Mouse (Mus musculus) neural tube, embryonic 12.5 days (tissue): Measurements from ENCODE around the gene Vwa8. TPM values are rescaled to one million over a fixed set of nuclear protein-coding genes. Genes with fewer than 3 reads are reported as not detected.
A peak's percentile ranks its signal among the peaks of the same experiment; 100 is the strongest.

ENCODE experiments used
- ATAC-seq: fragments of 200-750 bp; cut with Nextera tagmentation; 2 replicates; pipeline ENCODE4 v1.8.0; 2017; ENCODE audit warnings: low read depth, mild to moderate bottlenecking, moderate TSS enrichment, moderate library complexity; ENCODE audit not compliant: low FRiP score
- H3K27ac ChIP-seq: fragments of 300-500 bp; sonication (generic); 2 replicates; pipeline ENCODE4 v1.5.1; 2016
- H3K27me3 ChIP-seq: fragments of 300-500 bp; sonication (generic); replicated peaks from 2 replicates; pipeline ENCODE4 v1.6.1; 2016; ENCODE audit warnings: mild to moderate bottlenecking
- H3K36me3 ChIP-seq: fragments of 300-500 bp; sonication (generic); 2 replicates; pipeline ENCODE4 v1.6.1; 2016; ENCODE audit warnings: mild to moderate bottlenecking
- H3K4me1 ChIP-seq: fragments of 300-500 bp; sonication (generic); 2 replicates; pipeline ENCODE4 v1.6.1; 2016
- H3K4me2 ChIP-seq: fragments of 300-500 bp; sonication (generic); replicated peaks from 2 replicates; pipeline ENCODE4 v1.6.1; 2016; ENCODE audit warnings: mild to moderate bottlenecking
- H3K4me3 ChIP-seq: fragments of 300-500 bp; sonication (generic); 2 replicates; pipeline ENCODE4 v1.5.1; 2016
- H3K9ac ChIP-seq: fragments of 300-500 bp; sonication (generic); 2 replicates; pipeline ENCODE4 v1.6.1; 2016; ENCODE audit warnings: mild to moderate bottlenecking
- H3K9me3 ChIP-seq: fragments of 300-500 bp; sonication (generic); 2 replicates; pipeline ENCODE4 v1.6.1; 2016; ENCODE audit warnings: mild to moderate bottlenecking
- WGBS: fragments of 180-500 bp; shearing (Covaris S2); methylation state at CpG from one replicate; pipeline ENCODE4 v1.1.7; 2016; 5-methylcytosine and 5-hydroxymethylcytosine counted together
- polyA plus RNA-seq: library from polyadenylated mRNA; unstranded; fragments of >200 nt; fragmentation: Nextera tagmentation; extraction: Ambion mirVana; gene quantifications from 2 replicates; pipeline ENCODE4 v1.2.1, GENCODE M21; 2016

Gene Vwa8
- polyA plus RNA-seq, 1 experiment from 2014 or later = 10.2 TPM

- no peaks in the 10 kb centered on the region for H3K27me3 ChIP-seq
- no peak for ATAC-seq
- no peak overlapping the region for H3K4me2 ChIP-seq
- H3K27ac ChIP-seq = no peak overlapping the region
- no peak overlapping the region for H3K4me3 ChIP-seq
- no peaks in the 10 kb centered on the region for H3K4me1 ChIP-seq
- H3K36me3 ChIP-seq = no peaks in the 10 kb centered on the region
- no peak overlapping the region for H3K9ac ChIP-seq
- H3K9me3 ChIP-seq = no peaks in the 10 kb centered on the region
- WGBS = 82% methylated on average over 6 of the region's 6 CpGs
Measured at GRCm38 (mm10) chr14:79112050-79112449, 263.2 kb downstream of the Vwa8 start.

- no peaks in the 10 kb centered on the region for H3K9me3 ChIP-seq
- no peak overlapping the region for H3K27ac ChIP-seq
- H3K36me3 ChIP-seq = no peaks in the 10 kb centered on the region
- H3K4me1 ChIP-seq = no peaks in the 10 kb centered on the region
- H3K4me3 ChIP-seq = no peak overlapping the region
- H3K27me3 ChIP-seq = no peaks in the 10 kb centered on the region
- no peak overlapping the region for H3K4me2 ChIP-seq
- H3K9ac ChIP-seq = no peak overlapping the region
- ATAC-seq = no peak
- 90% methylated on average over 11 of the region's 11 CpGs for WGBS
Measured at GRCm38 (mm10) chr14:79114526-79115383, 265.9 kb downstream of the Vwa8 start.

GRCm38 (mm10) chr14:79118457-79118856, 269.6 kb downstream of the Vwa8 start:
- Histone ChIP-seq H3K9me3 (no peaks in the 10 kb centered on the region), H3K27me3 (no peaks in the 10 kb centered on the region), H3K4me2 (no peak overlapping the region), H3K27ac (no peak overlapping the region), H3K9ac (no peak overlapping the region), H3K36me3 (no peaks in the 10 kb centered on the region), H3K4me3 (no peak overlapping the region), H3K4me1 (no peaks in the 10 kb centered on the region)
- 93% methylated on average over 7 of the region's 7 CpGs for WGBS
- no peak for ATAC-seq

- WGBS = 88% methylated on average over 9 of the region's 9 CpGs
- no peaks in the 10 kb centered on the region for H3K9me3 ChIP-seq
- no peaks in the 10 kb centered on the region for H3K4me1 ChIP-seq
- no peak overlapping the region for H3K4me2 ChIP-seq
- no peak overlapping the region for H3K9ac ChIP-seq
- no peak for ATAC-seq
- no peaks in the 10 kb centered on the region for H3K36me3 ChIP-seq
- no peak overlapping the region for H3K4me3 ChIP-seq
- no peaks in the 10 kb centered on the region for H3K27me3 ChIP-seq
- H3K27ac ChIP-seq = no peak overlapping the region
Measured at GRCm38 (mm10) chr14:79119354-79119753, 270.5 kb downstream of the Vwa8 start.

GRCm38 (mm10) chr14:79120681-79121080, 271.8 kb downstream of the Vwa8 start:
- WGBS = 82% methylated on average over 11 of the region's 11 CpGs
- Histone ChIP-seq H3K9ac (no peak overlapping the region), H3K27ac (no peak overlapping the region), H3K4me1 (no peaks in the 10 kb centered on the region), H3K4me2 (no peak overlapping the region), H3K4me3 (no peak overlapping the region), H3K36me3 (no peaks in the 10 kb centered on the region), H3K27me3 (no peaks in the 10 kb centered on the region), H3K9me3 (no peaks in the 10 kb centered on the region)
- no peak for ATAC-seq

- no peaks in the 10 kb centered on the region for H3K27me3 ChIP-seq
- H3K9me3 ChIP-seq = no peaks in the 10 kb centered on the region
- 90% methylated on average over 8 of the region's 8 CpGs for WGBS
- no peak for ATAC-seq
- H3K9ac ChIP-seq = no peak overlapping the region
- H3K27ac ChIP-seq = no peak overlapping the region
- H3K4me1 ChIP-seq = no peaks in the 10 kb centered on the region
- H3K4me3 ChIP-seq = no peak overlapping the region
- no peak overlapping the region for H3K4me2 ChIP-seq
- H3K36me3 ChIP-seq = no peaks in the 10 kb centered on the region
Measured at GRCm38 (mm10) chr14:79123466-79123865, 274.6 kb downstream of the Vwa8 start.

GRCm38 (mm10) chr14:79124643-79125042, 275.8 kb downstream of the Vwa8 start:
- Histone ChIP-seq H3K27me3 (no peaks in the 10 kb centered on the region), H3K9me3 (no peaks in the 10 kb centered on the region), H3K9ac (no peak overlapping the region), H3K36me3 (no peaks in the 10 kb centered on the region), H3K4me2 (no peak overlapping the region), H3K4me1 (no peaks in the 10 kb centered on the region), H3K27ac (no peak overlapping the region), H3K4me3 (no peak overlapping the region)
- peak; percentile 71 for ATAC-seq
- 52% methylated on average over 5 of the region's 5 CpGs for WGBS

- H3K27ac ChIP-seq = no peak overlapping the region
- WGBS = 80% methylated on average over 5 of the region's 5 CpGs
- H3K36me3 ChIP-seq = no peaks in the 10 kb centered on the region
- no peak overlapping the region for H3K4me3 ChIP-seq
- H3K4me2 ChIP-seq = no peak overlapping the region
- no peaks in the 10 kb centered on the region for H3K4me1 ChIP-seq
- no peaks in the 10 kb centered on the region for H3K27me3 ChIP-seq
- H3K9ac ChIP-seq = no peak overlapping the region
- H3K9me3 ChIP-seq = no peaks in the 10 kb centered on the region
- ATAC-seq = no peak
Measured at GRCm38 (mm10) chr14:79126176-79126575, 277.3 kb downstream of the Vwa8 start.

- H3K36me3 ChIP-seq = no peaks in the 10 kb centered on the region
- 6% methylated on average over 7 of the region's 7 CpGs for WGBS
- no peak overlapping the region for H3K4me2 ChIP-seq
- no peak overlapping the region for H3K27ac ChIP-seq
- H3K27me3 ChIP-seq = no peaks in the 10 kb centered on the region
- no peak for ATAC-seq
- no peak overlapping the region for H3K9ac ChIP-seq
- H3K4me3 ChIP-seq = no peak overlapping the region
- H3K9me3 ChIP-seq = no peaks in the 10 kb centered on the region
- peaks cover 4% of the 10 kb centered on the region for H3K4me1 ChIP-seq
Measured at GRCm38 (mm10) chr14:79134891-79135334, 286.1 kb downstream of the Vwa8 start.

- peaks cover 9% of the 10 kb centered on the region for H3K4me1 ChIP-seq
- H3K4me2 ChIP-seq = no peak overlapping the region
- no peak overlapping the region for H3K27ac ChIP-seq
- no peaks in the 10 kb centered on the region for H3K27me3 ChIP-seq
- no peaks in the 10 kb centered on the region for H3K36me3 ChIP-seq
- 74% methylated on average over 7 of the region's 7 CpGs for WGBS
- H3K9ac ChIP-seq = no peak overlapping the region
- no peaks in the 10 kb centered on the region for H3K9me3 ChIP-seq
- no peak for ATAC-seq
- no peak overlapping the region for H3K4me3 ChIP-seq
Measured at GRCm38 (mm10) chr14:79135441-79135840, 286.6 kb downstream of the Vwa8 start.

- Histone ChIP-seq H3K27ac (no peak overlapping the region), H3K9me3 (no peaks in the 10 kb centered on the region), H3K4me1 (peaks cover 20% of the 10 kb centered on the region), H3K4me3 (no peak overlapping the region), H3K27me3 (no peaks in the 10 kb centered on the region), H3K9ac (no peak overlapping the region), H3K4me2 (no peak overlapping the region), H3K36me3 (no peaks in the 10 kb centered on the region)
- 82% methylated on average over 3 of the region's 3 CpGs for WGBS
- no peak for ATAC-seq
Measured at GRCm38 (mm10) chr14:79136585-79136984, 287.7 kb downstream of the Vwa8 start.

GRCm38 (mm10) chr14:79137100-79137499, 288.2 kb downstream of the Vwa8 start:
- H3K27ac ChIP-seq = no peak overlapping the region
- H3K27me3 ChIP-seq = no peaks in the 10 kb centered on the region
- H3K4me2 ChIP-seq = no peak overlapping the region
- H3K9me3 ChIP-seq = no peaks in the 10 kb centered on the region
- H3K9ac ChIP-seq = no peak overlapping the region
- no peak for ATAC-seq
- H3K4me3 ChIP-seq = no peak overlapping the region
- no peaks in the 10 kb centered on the region for H3K36me3 ChIP-seq
- WGBS = 84% methylated on average over 8 of the region's 8 CpGs
- peaks cover 21% of the 10 kb centered on the region for H3K4me1 ChIP-seq

- H3K4me3 ChIP-seq = no peak overlapping the region
- peaks cover 21% of the 10 kb centered on the region for H3K4me1 ChIP-seq
- H3K9me3 ChIP-seq = no peaks in the 10 kb centered on the region
- no peak overlapping the region for H3K27ac ChIP-seq
- 92% methylated on average over 6 of the region's 6 CpGs for WGBS
- no peak overlapping the region for H3K9ac ChIP-seq
- ATAC-seq = no peak
- H3K27me3 ChIP-seq = no peaks in the 10 kb centered on the region
- H3K36me3 ChIP-seq = no peaks in the 10 kb centered on the region
- no peak overlapping the region for H3K4me2 ChIP-seq
Measured at GRCm38 (mm10) chr14:79139096-79139651, 290.3 kb downstream of the Vwa8 start.
